Mouse (Mus musculus): ENCODE measurements around the gene Rps6ka2. TPM values are rescaled to one million over a fixed set of nuclear protein-coding genes. Genes with fewer than 3 reads are reported as not detected.
"Not testable (repeated sequence)": the region's sequence is repeated elsewhere in the genome, so short reads cannot be mapped to it uniquely, and the experiment has no call there.

The Rps6ka2 gene
- polyA plus RNA-seq (2015; fragmentation: Nextera tagmentation; extraction: Ambion mirVana): 9.1 and 9.8 TPM in 2 replicates

- peak; percentile 100 for ATAC-seq (ENCODE audit: insufficient number of reproducible peaks, low FRiP score, low TSS enrichment, low read depth)
- Histone ChIP-seq H3K9ac (peak within 1 kb of the TSS; percentile 44), H3K27ac (replicated peaks) (peak within 1 kb of the TSS; percentile 88), H3K4me2 (replicated peaks) (peak within 1 kb of the TSS; percentile 97), H3K9me3 (replicated peaks) (no peaks in the 10 kb centered on the region), H3K4me3 (replicated peaks) (peak within 1 kb of the TSS; percentile 89), H3K4me1 (peaks cover 16% of the 10 kb centered on the region), H3K27me3 (no peaks in the 10 kb centered on the region), H3K36me3 (no peaks in the 10 kb centered on the region)
- WGBS: under 1% methylated on average over 42 of the region's 56 CpGs
Measured at GRCm38 (mm10) chr17:7169627-7170303, at the start of gene Rps6ka2. Rps6ka2 (plus strand) TSS chr17:7170115.

DNA sequence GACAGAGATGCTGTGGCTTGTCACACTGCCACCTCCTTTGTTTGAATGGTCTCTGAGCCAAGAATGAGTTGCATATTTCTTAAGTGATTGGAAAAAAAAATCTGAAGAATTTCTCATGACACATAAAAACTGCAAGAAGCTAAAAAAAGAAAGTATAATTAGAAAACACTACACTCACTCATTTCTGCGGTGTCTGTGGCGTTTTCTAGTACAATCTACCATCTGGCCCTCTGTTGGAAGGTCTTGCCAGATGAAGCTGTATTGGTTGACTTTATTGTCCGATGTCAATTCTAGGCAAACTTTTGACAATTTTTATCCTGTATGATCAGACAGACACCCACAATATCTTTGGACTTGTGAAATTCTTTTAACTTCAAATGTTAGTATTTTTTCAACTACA lies 49.1 kb upstream of the Rps6ka2 start:
- H3K4me2 ChIP-seq (replicated peaks); H3K36me3 ChIP-seq; H3K27me3 ChIP-seq; H3K27ac ChIP-seq (replicated peaks); H3K4me1 ChIP-seq; H3K4me3 ChIP-seq (replicated peaks); H3K9me3 ChIP-seq (replicated peaks); H3K9ac ChIP-seq; ATAC-seq (ENCODE audit: insufficient number of reproducible peaks, low FRiP score, low TSS enrichment, low read depth): not testable (repeated sequence)
- 83% methylated on average over 3 of the region's 3 CpGs for WGBS

- not testable (repeated sequence) for H3K4me3 ChIP-seq (replicated peaks); H3K27me3 ChIP-seq; ATAC-seq (ENCODE audit: insufficient number of reproducible peaks, low FRiP score, low TSS enrichment, low read depth); H3K9me3 ChIP-seq (replicated peaks); H3K4me2 ChIP-seq (replicated peaks); H3K27ac ChIP-seq (replicated peaks); H3K9ac ChIP-seq; H3K36me3 ChIP-seq; H3K4me1 ChIP-seq
- WGBS: 72% methylated on average over 11 of the region's 11 CpGs
Measured at GRCm38 (mm10) chr17:7122554-7122953, 47.4 kb upstream of the Rps6ka2 start.

DNA sequence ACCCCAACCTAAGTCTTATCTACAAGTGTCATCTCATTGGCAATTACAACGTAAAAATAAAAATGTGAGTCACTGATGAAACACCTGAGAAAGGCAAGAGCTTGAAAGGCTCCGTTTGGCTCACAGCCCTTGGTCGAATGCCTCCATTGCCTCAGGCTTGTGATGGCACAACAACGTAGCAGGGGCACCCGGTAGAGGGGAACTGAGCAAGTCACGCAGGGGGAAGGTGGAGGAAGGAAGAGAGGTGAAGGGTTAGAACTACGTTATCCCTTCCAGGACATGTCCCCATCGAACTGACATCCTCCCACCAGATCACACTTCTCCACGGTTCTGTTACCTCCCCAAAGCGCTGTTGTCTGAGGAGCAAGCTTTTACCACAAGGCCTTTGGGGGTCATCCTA lies 43.4 kb upstream of the Rps6ka2 start:
- not testable (repeated sequence) for H3K27ac ChIP-seq (replicated peaks); H3K27me3 ChIP-seq; H3K9me3 ChIP-seq (replicated peaks); H3K36me3 ChIP-seq; ATAC-seq (ENCODE audit: insufficient number of reproducible peaks, low FRiP score, low TSS enrichment, low read depth); H3K4me3 ChIP-seq (replicated peaks); H3K4me2 ChIP-seq (replicated peaks); H3K9ac ChIP-seq; H3K4me1 ChIP-seq
- WGBS: 60% methylated on average over 7 of the region's 10 CpGs

DNA sequence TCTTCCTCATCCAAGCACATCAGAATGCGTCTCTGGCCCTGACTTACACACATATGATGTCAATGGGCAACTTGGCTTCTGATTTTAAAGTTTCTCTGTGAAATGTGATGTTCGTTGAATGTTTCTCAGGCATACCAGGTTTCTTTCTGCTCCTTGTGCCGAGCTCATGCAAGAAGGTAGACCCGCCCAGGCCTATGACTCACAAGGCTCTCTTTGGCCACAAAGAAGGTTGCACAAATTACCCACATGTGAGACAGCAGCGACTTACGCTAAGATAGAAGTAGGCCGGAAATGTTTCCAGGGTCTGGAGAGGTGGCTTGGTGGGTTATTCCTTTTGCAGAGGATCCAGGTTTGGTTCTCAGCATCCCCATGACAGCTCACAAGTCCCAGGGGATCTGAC lies 35.9 kb upstream of the Rps6ka2 start:
- H3K4me1 ChIP-seq; H3K4me2 ChIP-seq (replicated peaks); ATAC-seq (ENCODE audit: insufficient number of reproducible peaks, low FRiP score, low TSS enrichment, low read depth); H3K36me3 ChIP-seq; H3K4me3 ChIP-seq (replicated peaks); H3K27me3 ChIP-seq; H3K27ac ChIP-seq (replicated peaks); H3K9ac ChIP-seq; H3K9me3 ChIP-seq (replicated peaks): not testable (repeated sequence)
- no CpG with 5 or more reads among the region's 7 CpGs for WGBS

DNA sequence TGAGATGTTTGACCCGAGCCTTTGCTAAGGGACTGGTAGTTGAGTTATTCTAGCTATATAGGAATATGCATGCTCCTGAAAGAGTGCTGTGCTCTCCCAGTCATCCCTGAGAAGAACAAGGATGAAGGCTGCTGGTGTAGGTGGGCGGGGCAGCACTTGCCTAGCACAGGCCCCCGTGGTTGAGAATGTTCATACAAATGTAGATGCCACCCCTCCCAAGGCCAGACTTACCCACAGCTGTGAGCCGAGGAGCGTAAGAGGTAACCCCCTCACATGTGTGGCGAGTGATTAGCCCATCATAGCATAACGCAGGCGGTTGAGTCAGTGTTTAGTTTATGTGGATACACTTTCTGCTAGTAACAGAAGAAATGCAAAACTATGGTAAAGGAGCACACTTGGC lies 34.6 kb upstream of the Rps6ka2 start:
- 85% methylated on average over 7 of the region's 8 CpGs for WGBS
- not testable (repeated sequence) for H3K27me3 ChIP-seq

GRCm38 (mm10) chr17:7138186-7138925 lies 31.6 kb upstream of the Rps6ka2 start:
- 85% methylated on average over 21 of the region's 21 CpGs for WGBS
- H3K4me2 ChIP-seq (replicated peaks): no peak overlapping the region
- no peak overlapping the region for H3K9ac ChIP-seq
- H3K36me3 ChIP-seq: no peaks in the 10 kb centered on the region
- ATAC-seq (ENCODE audit: insufficient number of reproducible peaks, low FRiP score, low TSS enrichment, low read depth): no peak
- no peaks in the 10 kb centered on the region for H3K4me1 ChIP-seq
- no peaks in the 10 kb centered on the region for H3K27me3 ChIP-seq
- H3K27ac ChIP-seq (replicated peaks): no peak overlapping the region
- H3K4me3 ChIP-seq (replicated peaks): no peak overlapping the region
- no peaks in the 10 kb centered on the region for H3K9me3 ChIP-seq (replicated peaks)

More for the DNA sequence above, 34.6 kb upstream of the Rps6ka2 start:
- H3K4me3 ChIP-seq (replicated peaks); H3K4me1 ChIP-seq; H3K9me3 ChIP-seq (replicated peaks); H3K9ac ChIP-seq; H3K36me3 ChIP-seq; H3K4me2 ChIP-seq (replicated peaks); ATAC-seq (ENCODE audit: insufficient number of reproducible peaks, low FRiP score, low TSS enrichment, low read depth); H3K27ac ChIP-seq (replicated peaks): not testable (repeated sequence)

DNA sequence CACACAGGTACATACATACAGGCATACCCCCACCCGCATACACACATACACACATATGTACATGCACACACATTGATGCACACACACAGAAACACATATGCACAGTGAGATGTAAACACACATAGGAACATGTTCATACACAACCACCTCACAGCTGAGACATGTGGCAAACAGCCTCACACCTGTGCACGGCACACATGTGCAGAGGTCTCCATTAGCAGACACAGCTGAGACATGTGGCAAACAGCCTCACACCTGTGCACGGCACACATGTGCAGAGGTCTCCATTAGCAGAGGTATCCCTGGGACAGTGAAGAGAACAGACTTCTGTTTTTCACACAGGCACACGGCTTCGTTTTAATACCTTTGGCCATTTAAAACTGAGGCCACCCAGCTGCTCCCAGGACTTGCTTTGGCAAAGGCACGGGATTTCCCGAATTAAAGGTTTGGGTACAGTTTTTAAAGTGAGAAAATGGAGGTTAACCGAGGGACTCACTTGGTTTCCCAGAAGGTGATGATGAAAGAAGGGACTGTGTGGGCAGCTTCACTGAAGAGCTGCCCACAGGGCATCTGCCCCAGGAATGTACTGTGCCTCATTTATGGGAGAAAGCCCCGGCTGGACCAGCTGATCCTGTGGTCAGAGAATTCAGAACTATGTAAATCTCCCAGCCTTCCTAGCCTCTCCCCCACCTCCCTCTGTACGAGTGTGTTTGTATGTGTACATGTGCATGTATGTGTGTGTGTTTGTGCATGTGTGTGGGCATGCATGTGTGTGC lies 29.3 kb upstream of the Rps6ka2 start:
- H3K4me1 ChIP-seq: peaks cover 4% of the 10 kb centered on the region; the same call in 1 of the 2 replicates
- H3K4me3 ChIP-seq (replicated peaks): no peak overlapping the region
- no peak overlapping the region for H3K9ac ChIP-seq
- H3K36me3 ChIP-seq: no peaks in the 10 kb centered on the region
- no peak overlapping the region for H3K4me2 ChIP-seq (replicated peaks)
- no peak overlapping the region for H3K27ac ChIP-seq (replicated peaks)
- H3K9me3 ChIP-seq (replicated peaks): no peaks in the 10 kb centered on the region
- ATAC-seq (ENCODE audit: insufficient number of reproducible peaks, low FRiP score, low TSS enrichment, low read depth): no peak
- 71% methylated on average over 10 of the region's 10 CpGs for WGBS
- no peaks in the 10 kb centered on the region for H3K27me3 ChIP-seq

DNA sequence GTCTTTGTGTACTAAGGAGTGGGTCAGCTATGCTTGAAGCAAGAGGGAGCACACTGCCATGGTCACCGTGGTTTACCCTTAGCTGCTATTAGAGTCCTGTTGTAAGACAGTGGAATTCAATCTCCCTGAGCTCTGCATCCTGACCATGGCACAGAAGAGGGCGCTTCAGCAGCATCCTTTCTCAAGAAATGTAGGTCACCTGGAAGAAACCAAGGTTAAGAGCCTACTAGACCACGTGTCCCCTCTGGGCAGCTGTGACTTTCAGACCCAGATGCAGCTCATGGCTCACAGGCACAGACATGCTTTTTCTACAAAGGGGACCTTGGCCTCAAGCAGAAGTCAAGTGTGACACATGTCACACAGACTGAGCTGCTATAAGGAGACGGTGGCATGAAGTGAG lies 27.5 kb upstream of the Rps6ka2 start:
- no peak for ATAC-seq (ENCODE audit: insufficient number of reproducible peaks, low FRiP score, low TSS enrichment, low read depth)
- Histone ChIP-seq H3K27me3 (no peaks in the 10 kb centered on the region), H3K36me3 (no peaks in the 10 kb centered on the region), H3K4me3 (replicated peaks) (no peak overlapping the region), H3K4me1 (peaks cover 4% of the 10 kb centered on the region; the same call in 1 of the 2 replicates), H3K9me3 (replicated peaks) (no peaks in the 10 kb centered on the region), H3K9ac (no peak overlapping the region), H3K4me2 (replicated peaks) (no peak overlapping the region), H3K27ac (replicated peaks) (no peak overlapping the region)
- WGBS: 60% methylated on average over 4 of the region's 4 CpGs

DNA sequence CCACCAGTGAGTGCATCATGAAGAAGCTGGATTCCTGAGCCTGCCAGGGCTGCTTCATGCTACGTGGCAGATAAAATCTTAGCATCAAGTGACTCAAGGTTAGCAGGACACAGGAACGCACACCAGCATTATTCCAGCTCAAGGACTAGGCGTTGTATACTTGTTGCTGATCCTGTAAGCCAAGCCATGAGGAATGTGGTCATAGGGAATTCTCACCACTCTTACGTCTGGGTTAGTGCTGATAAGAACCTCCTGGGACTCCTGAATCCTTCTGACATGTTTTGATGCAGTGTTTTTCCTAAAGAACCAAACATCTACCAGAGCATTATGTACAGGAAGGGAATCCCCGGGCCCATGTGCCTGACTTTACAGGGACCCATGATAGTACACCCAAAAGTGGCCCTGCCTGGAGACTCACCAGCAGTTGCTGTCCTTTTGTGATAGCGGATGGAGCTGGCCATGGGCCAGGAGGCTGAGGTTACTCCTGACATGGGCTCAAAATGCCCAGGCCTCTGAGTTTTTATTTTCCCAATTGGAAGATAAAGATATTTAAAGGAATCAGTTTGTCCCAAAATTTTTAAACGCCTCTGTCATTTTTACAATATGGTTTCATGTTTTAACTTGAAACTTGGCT lies 25.9 kb upstream of the Rps6ka2 start:
- H3K4me2 ChIP-seq (replicated peaks): no peak overlapping the region
- no peak overlapping the region for H3K9ac ChIP-seq
- H3K4me1 ChIP-seq: peaks cover 4% of the 10 kb centered on the region; the same call in 1 of the 2 replicates
- no peak for ATAC-seq (ENCODE audit: insufficient number of reproducible peaks, low FRiP score, low TSS enrichment, low read depth)
- no peak overlapping the region for H3K27ac ChIP-seq (replicated peaks)
- H3K4me3 ChIP-seq (replicated peaks): no peak overlapping the region
- no peaks in the 10 kb centered on the region for H3K9me3 ChIP-seq (replicated peaks)
- no peaks in the 10 kb centered on the region for H3K36me3 ChIP-seq
- no peaks in the 10 kb centered on the region for H3K27me3 ChIP-seq
- WGBS: 71% methylated on average over 7 of the region's 7 CpGs
